Mouse (Mus musculus) liver, embryonic 12.5 days (tissue): ENCODE measurements around the gene Aff1. TPM values are rescaled to one million over a fixed set of nuclear protein-coding genes. Genes with fewer than 3 reads are reported as not detected.

ENCODE experiments used
- ATAC-seq: fragments of 200-750 bp; cut with Nextera tagmentation; 2 replicates; pipeline ENCODE4 v1.8.0; 2017; ENCODE audit warnings: moderate number of reproducible peaks, mild to moderate bottlenecking, moderate library complexity
- H3K27ac ChIP-seq: fragments of 300-500 bp; sonication (generic); 2 replicates; pipeline ENCODE4 v1.5.1; 2016; ENCODE audit warnings: mild to moderate bottlenecking
- H3K27me3 ChIP-seq: fragments of 300-500 bp; sonication (generic); replicated peaks from 2 replicates; pipeline ENCODE4 v1.6.1; 2016; ENCODE audit warnings: mild to moderate bottlenecking, moderate library complexity
- H3K36me3 ChIP-seq: fragments of 300-500 bp; sonication (generic); 2 replicates; pipeline ENCODE4 v1.6.1; 2016; ENCODE audit warnings: mild to moderate bottlenecking, moderate library complexity
- H3K4me1 ChIP-seq: fragments of 300-500 bp; sonication (generic); 2 replicates; pipeline ENCODE4 v1.6.1; 2016
- H3K4me2 ChIP-seq: fragments of 300-500 bp; sonication (generic); 2 replicates; pipeline ENCODE4 v1.6.1; 2016; ENCODE audit warnings: mild to moderate bottlenecking, moderate library complexity
- H3K4me3 ChIP-seq: fragments of 300-500 bp; sonication (generic); 2 replicates; pipeline ENCODE4 v1.5.1; 2016; ENCODE audit warnings: mild to moderate bottlenecking, moderate library complexity
- H3K9ac ChIP-seq: fragments of 300-500 bp; sonication (generic); 2 replicates; pipeline ENCODE4 v1.6.1; 2016; ENCODE audit warnings: mild to moderate bottlenecking, moderate library complexity
- H3K9me3 ChIP-seq: fragments of 300-500 bp; sonication (generic); replicated peaks from 2 replicates; pipeline ENCODE4 v1.6.1; 2016; ENCODE audit warnings: mild to moderate bottlenecking, moderate library complexity
- WGBS: fragments of 180-500 bp; shearing (Covaris S2); methylation state at CpG from one replicate; pipeline ENCODE4 v1.1.7; 2016; ENCODE audit not compliant: insufficient replicate concordance; 5-methylcytosine and 5-hydroxymethylcytosine counted together
- polyA plus RNA-seq: library from polyadenylated mRNA; unstranded; fragments of >200 nt; fragmentation: Nextera tagmentation; extraction: Ambion mirVana; gene quantifications from 2 replicates; pipeline ENCODE4 v1.2.1, GENCODE M21; 2016

The Aff1 gene
- polyA plus RNA-seq, 1 experiment from 2014 or later, result 17.0 TPM

DNA sequence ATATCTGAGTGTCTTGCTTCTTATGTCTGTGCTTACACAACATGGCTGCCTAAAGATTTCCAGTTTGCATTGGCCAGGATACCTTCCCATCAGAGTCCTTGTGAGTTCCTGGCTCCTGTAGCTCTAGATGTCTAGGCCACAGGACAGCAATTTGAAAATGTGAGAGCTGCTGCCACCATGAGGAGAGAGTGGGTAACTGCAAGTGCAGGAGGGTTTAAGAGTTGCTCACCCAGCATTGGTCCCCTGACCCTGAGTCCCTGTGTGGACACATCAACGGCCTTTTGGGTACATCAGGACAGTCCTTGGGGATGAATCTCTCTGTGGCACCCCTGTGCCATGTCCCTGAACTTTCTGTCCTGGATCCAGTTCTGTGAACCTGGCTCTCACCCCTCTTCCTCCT lies 125.6 kb downstream of the Aff1 start:
- no peaks in the 10 kb centered on the region for H3K9me3 ChIP-seq
- H3K4me3 ChIP-seq, result no peak overlapping the region
- H3K36me3 ChIP-seq, result peaks cover 97% of the 10 kb centered on the region
- H3K27ac ChIP-seq, result no peak overlapping the region
- peak; percentile 65 for ATAC-seq
- H3K4me2 ChIP-seq, result no peak overlapping the region
- WGBS, result 27% methylated on average over 1 of the region's 1 CpGs
- H3K27me3 ChIP-seq, result no peaks in the 10 kb centered on the region
- peaks cover 50% of the 10 kb centered on the region for H3K4me1 ChIP-seq
- no peak overlapping the region for H3K9ac ChIP-seq

DNA sequence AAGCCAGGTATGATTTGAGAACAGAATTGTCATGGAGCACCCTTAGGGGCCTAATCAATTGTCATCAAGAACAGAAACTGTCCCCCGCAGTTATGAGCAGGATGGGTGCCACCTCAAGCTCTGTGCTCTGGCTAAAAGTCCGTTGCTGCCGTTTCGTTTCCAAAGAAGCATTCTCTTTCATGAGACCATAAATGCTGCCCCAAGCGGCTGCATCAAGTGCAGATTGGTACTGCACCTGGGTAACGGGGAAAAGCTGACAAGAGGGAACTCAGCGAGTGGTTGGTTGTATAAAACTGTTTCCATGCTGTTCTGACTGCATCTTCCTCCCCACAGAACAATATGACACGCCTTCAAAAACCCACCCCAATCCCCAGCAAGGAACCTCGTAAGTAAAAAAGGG lies 126.4 kb downstream of the Aff1 start:
- Histone ChIP-seq H3K36me3 (peaks cover 96% of the 10 kb centered on the region), H3K4me2 (no peak overlapping the region), H3K27ac (no peak overlapping the region), H3K9ac (no peak overlapping the region), H3K9me3 (no peaks in the 10 kb centered on the region), H3K4me1 (peaks cover 42% of the 10 kb centered on the region), H3K27me3 (no peaks in the 10 kb centered on the region), H3K4me3 (no peak overlapping the region)
- no peak for ATAC-seq
- WGBS, result 92% methylated on average over 9 of the region's 9 CpGs

DNA sequence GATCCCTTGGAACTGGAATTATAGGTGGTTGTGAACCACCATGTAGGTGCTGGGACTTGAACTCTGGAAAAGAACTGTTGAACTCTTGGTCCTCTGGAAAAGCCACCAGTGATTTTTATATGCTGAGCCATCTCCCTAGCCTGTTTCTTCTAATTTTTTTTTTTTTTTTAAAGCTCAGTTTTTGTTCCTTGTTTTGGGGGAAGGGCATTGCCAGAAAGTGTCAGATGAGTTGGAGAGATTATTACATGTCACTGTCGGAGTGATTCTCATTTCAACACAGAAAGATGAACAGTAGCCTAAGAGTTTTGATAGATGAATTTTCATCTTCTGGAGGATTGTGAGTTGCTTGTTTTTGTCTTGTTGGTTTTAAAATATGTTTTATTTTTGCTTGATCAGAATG lies 127.5 kb downstream of the Aff1 start:
- Histone ChIP-seq H3K36me3 (peaks cover 95% of the 10 kb centered on the region), H3K27ac (no peak overlapping the region), H3K4me1 (peaks cover 31% of the 10 kb centered on the region), H3K4me3 (no peak overlapping the region), H3K9me3 (no peaks in the 10 kb centered on the region), H3K27me3 (no peaks in the 10 kb centered on the region), H3K4me2 (no peak overlapping the region), H3K9ac (no peak overlapping the region)
- ATAC-seq, result no peak
- 60% methylated on average over 1 of the region's 1 CpGs for WGBS

DNA sequence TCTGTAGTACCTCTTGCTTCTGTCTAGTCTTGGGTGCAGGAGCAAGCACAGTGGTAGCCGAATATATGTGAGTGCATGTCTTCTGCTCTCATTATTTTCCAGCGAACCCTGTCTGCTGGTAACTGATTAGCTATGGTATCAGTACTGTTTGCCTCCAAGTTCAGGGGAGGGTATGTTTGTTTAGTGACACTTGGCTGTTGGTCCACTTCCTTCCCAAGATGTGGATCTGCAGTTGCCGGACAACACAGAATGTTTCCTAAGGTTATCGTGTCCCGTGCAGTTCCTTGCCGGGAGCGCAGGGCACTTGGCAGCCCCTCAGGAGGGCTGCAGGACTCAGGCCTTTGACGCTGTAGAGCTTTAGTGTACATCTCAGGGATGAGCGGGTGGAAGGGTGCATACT lies 128.9 kb downstream of the Aff1 start:
- Histone ChIP-seq H3K9ac (no peak overlapping the region), H3K36me3 (peaks cover 93% of the 10 kb centered on the region), H3K4me1 (peaks cover 27% of the 10 kb centered on the region), H3K27me3 (no peaks in the 10 kb centered on the region), H3K4me3 (no peak overlapping the region), H3K4me2 (no peak overlapping the region), H3K9me3 (no peaks in the 10 kb centered on the region), H3K27ac (no peak overlapping the region)
- WGBS, result 53% methylated on average over 9 of the region's 9 CpGs
- ATAC-seq, result peak; percentile 60

DNA sequence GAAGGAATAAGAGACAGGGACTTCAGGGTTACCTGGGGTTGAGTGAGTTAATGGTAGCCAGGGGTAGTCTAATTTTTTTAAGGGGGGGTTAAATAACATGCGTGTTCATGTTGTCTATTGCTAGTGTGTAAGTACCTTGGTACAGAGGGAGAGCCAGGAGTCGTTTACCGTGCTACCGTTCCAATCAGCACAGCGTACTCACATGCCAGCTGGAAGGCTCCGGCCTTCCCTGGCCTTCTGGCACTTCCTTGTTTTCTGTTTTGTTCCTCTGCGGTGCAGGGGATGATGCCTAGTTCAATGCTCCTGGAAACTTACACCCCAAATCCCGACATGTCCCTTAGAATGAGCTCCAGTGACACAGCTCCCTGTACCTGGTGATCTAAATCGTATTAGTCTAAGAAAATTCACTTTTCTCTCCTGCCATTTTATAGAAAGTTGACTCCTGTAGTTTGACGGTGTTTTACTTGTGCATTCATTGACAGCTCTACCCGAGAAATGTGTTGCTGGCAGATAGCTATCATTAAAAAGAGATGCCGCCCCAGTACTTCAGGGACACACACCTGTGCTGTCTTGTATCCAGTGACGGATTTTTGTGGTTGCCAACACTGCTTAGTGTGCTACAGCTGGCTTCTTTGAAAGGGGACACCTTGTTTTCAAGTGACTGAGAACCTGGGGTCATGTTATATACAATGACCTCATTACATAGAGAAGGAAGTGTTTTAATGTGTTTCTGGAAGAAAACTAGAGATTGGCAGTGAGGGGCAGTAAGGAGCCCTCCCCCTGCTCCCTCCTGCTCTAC lies 129.5 kb downstream of the Aff1 start:
- 82% methylated on average over 13 of the region's 13 CpGs for WGBS
- H3K4me2 ChIP-seq, result no peak overlapping the region
- H3K27ac ChIP-seq, result no peak overlapping the region
- no peaks in the 10 kb centered on the region for H3K9me3 ChIP-seq
- no peaks in the 10 kb centered on the region for H3K27me3 ChIP-seq
- no peak for ATAC-seq
- H3K4me3 ChIP-seq, result no peak overlapping the region
- no peak overlapping the region for H3K9ac ChIP-seq
- peaks cover 93% of the 10 kb centered on the region for H3K36me3 ChIP-seq
- H3K4me1 ChIP-seq, result peaks cover 27% of the 10 kb centered on the region

DNA sequence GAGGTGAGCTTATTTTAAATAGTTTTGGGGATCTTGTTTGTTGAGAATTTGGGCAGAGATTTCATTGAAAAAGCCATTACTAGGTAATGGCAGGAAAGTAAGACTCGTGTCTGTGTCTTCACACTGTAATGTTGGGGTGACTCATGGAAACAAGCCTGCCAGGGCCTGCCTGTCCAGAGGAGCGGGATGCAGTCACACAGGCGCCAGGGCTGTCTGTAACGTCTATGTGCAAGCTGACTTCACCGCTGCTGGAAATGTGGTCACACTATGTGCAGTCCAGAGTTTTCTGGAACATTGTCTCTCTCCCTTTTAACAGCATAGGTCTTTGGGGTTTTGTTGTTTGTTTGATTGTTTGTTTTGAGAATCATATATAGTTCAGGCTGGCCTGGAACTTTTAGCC lies 130.8 kb downstream of the Aff1 start:
- no peak overlapping the region for H3K27ac ChIP-seq
- H3K4me1 ChIP-seq, result peaks cover 27% of the 10 kb centered on the region
- H3K27me3 ChIP-seq, result no peaks in the 10 kb centered on the region
- ATAC-seq, result no peak
- H3K9me3 ChIP-seq, result no peaks in the 10 kb centered on the region
- WGBS, result 91% methylated on average over 5 of the region's 5 CpGs
- H3K9ac ChIP-seq, result no peak overlapping the region
- H3K36me3 ChIP-seq, result peaks cover 93% of the 10 kb centered on the region
- no peak overlapping the region for H3K4me2 ChIP-seq
- no peak overlapping the region for H3K4me3 ChIP-seq

DNA sequence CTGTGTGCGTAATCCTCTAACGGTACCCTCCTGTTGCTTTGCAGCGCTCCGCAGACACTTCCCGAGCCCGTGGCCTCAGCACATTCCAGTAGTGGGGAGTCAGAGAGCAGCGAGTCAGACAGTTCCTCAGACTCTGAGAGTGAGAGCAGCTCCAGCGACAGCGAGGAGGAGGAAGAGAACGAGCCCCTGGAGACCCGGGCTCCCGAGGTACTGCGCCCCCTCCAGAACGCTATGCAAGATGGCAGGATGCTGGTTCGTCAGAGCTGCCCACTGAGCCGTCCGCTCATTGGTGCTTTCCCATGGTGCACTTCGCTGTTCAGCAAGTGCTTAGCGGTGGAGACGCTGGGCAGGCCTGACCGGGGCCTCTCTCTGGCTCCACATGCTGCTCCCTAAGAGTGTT lies 136.1 kb downstream of the Aff1 start:
- no peak overlapping the region for H3K4me3 ChIP-seq
- no peak overlapping the region for H3K27ac ChIP-seq
- H3K9me3 ChIP-seq, result no peaks in the 10 kb centered on the region
- H3K9ac ChIP-seq, result no peak overlapping the region
- 88% methylated on average over 21 of the region's 21 CpGs for WGBS
- H3K27me3 ChIP-seq, result no peaks in the 10 kb centered on the region
- no peaks in the 10 kb centered on the region for H3K4me1 ChIP-seq
- no peak for ATAC-seq
- H3K4me2 ChIP-seq, result no peak overlapping the region
- peaks cover 96% of the 10 kb centered on the region for H3K36me3 ChIP-seq

DNA sequence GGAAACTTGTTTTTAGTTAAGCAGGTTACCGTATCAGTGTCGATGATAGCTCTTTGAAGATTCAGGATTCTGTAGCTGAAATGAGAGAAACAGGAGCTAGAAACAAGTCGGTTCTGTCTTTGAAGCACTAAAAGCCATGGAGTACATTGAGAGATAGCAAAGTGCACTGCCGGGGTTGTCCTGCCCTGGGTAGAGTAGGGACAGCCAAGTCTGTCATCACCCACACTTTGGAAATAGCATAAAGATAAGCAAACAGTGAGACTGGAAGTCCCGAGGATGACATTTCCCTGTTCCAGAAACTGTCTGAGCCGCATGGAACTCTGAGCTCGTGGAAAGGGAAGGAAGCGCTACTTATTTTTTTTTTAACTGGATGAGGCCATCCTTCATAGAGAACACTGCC lies 136.6 kb downstream of the Aff1 start:
- H3K9ac ChIP-seq, result no peak overlapping the region

DNA sequence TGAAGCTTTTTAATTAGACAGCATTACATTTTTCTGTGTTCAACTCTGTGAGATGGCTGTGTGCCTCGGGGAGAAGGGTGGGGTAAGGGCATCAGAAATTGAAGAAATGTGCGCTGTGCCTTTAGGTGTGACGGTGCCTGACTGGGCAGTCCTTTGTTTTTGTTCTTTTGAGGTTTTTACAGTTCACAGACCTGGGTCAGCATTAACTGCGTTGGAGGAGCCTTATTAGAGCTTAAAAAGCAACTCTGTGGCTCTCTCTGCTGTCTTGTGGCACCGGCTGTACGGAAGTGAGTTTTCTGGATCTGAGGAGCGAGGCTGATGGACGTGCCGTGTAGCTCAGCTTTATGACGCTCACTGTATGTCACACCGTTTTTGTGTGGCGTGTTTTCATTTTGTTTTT lies 137.0 kb downstream of the Aff1 start:
- no peak for ATAC-seq
- no peak overlapping the region for H3K27ac ChIP-seq
- H3K9me3 ChIP-seq, result no peaks in the 10 kb centered on the region
- H3K36me3 ChIP-seq, result peaks cover 97% of the 10 kb centered on the region
- H3K9ac ChIP-seq, result no peak overlapping the region
- no peak overlapping the region for H3K4me3 ChIP-seq
- no peaks in the 10 kb centered on the region for H3K27me3 ChIP-seq
- no peaks in the 10 kb centered on the region for H3K4me1 ChIP-seq
- 91% methylated on average over 12 of the region's 12 CpGs for WGBS
- no peak overlapping the region for H3K4me2 ChIP-seq

More for the DNA sequence above, 136.6 kb downstream of the Aff1 start:
- Histone ChIP-seq H3K4me1 (no peaks in the 10 kb centered on the region), H3K4me2 (no peak overlapping the region), H3K4me3 (no peak overlapping the region), H3K9me3 (no peaks in the 10 kb centered on the region), H3K36me3 (peaks cover 97% of the 10 kb centered on the region), H3K27me3 (no peaks in the 10 kb centered on the region), H3K27ac (no peak overlapping the region)
- no peak for ATAC-seq
- 81% methylated on average over 8 of the region's 8 CpGs for WGBS

DNA sequence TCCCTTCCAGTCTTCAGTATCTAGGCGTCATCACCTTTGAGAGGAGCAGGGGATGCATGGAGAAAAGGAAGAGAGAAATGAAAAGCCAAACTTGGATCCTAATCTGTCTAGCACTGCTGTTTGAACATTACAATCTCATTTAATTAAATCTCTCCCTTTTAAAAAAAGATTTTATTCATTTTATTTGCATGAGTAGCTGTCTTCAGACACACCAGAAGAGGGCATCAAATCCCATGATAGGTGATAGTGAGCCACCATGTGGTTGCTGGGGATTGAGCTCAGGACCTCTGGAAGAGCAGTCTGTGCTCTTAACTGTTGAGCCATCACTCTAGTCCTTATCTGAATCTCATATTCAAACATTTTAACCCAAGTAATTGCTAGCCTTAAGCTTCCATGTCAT lies 138.7 kb downstream of the Aff1 start:
- H3K4me1 ChIP-seq, result no peaks in the 10 kb centered on the region
- H3K4me3 ChIP-seq, result no peak overlapping the region
- no peaks in the 10 kb centered on the region for H3K9me3 ChIP-seq
- H3K36me3 ChIP-seq, result peaks cover 100% of the 10 kb centered on the region
- H3K4me2 ChIP-seq, result no peak overlapping the region
- H3K9ac ChIP-seq, result no peak overlapping the region
- H3K27me3 ChIP-seq, result no peaks in the 10 kb centered on the region
- H3K27ac ChIP-seq, result no peak overlapping the region
- WGBS, result 86% methylated on average over 1 of the region's 1 CpGs
- no peak for ATAC-seq

DNA sequence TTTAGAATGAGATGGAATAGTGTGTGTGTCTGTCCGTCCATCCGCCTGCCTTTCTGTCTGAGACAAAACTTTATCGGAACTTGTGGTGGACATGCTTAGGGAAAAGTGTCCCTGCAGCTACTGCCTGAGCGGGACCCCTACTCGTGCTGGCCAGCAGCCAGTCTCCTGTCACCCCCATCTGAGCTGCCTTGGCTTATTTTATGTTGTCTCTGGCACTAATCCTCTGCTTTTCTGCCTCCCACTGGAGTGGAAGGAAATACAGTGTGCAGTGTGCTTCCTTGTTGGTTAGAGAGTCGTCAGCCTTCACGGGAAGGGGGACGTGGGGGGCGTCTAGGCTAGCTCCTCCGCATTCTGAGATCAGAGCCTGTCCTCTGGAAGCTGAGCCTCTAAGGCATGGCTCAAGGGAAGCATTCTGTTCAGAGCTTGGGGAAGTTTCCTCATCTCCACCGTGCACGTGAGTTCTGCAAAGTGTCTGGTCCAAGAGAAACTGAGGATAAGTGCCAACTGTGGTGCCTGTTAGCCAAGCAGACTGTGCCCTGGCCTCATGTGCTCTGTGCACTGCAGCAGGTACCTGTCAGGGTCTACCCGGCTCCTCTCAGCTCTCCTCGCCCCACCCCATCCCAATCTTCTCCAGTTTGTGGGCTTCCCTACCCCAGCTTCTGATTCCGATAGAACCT lies 143.4 kb downstream of the Aff1 start:
- Histone ChIP-seq H3K27me3 (no peaks in the 10 kb centered on the region), H3K27ac (no peak overlapping the region), H3K4me2 (no peak overlapping the region), H3K4me3 (no peak overlapping the region), H3K9me3 (no peaks in the 10 kb centered on the region), H3K36me3 (peaks cover 99% of the 10 kb centered on the region), H3K4me1 (peaks cover 3% of the 10 kb centered on the region; the same call in 1 of the 2 replicates), H3K9ac (no peak overlapping the region)
- 76% methylated on average over 15 of the region's 15 CpGs for WGBS
- ATAC-seq, result no peak

DNA sequence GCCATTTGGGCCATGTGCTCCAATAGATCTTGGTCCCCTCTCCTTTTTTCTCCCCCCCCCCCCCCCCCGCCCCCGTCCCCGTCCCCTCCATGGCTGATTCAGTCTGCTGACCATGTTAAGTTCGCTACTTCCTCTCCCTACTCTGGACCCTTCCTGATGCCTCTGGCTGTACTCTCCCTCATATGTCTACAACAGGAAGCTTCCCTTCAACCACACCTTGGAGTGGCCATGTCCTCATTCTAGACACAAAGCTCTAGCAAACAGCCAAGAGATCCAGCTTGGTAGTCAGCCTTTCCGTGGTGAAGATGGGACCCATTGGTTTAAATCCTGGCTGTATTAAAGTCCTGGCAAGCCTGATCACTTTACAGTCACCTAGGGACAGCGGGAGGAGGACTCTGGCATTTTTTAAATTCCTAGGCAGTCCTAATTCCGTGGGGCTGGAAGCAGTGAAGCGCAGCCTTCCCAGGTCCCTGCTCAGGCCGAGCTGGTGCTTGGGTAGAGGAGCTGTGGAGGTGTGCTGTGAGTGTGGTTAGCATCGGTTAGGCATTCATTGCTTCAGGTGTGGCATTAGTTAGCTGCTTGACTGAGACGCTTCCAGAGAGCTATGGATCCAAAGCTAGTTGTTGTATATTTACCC lies 144.1 kb downstream of the Aff1 start:
- no peak for ATAC-seq
- peaks cover 99% of the 10 kb centered on the region for H3K36me3 ChIP-seq
- no peak overlapping the region for H3K27ac ChIP-seq
- WGBS, result 82% methylated on average over 9 of the region's 11 CpGs
- H3K4me1 ChIP-seq, result peaks cover 3% of the 10 kb centered on the region; the same call in 1 of the 2 replicates
- H3K4me3 ChIP-seq, result no peak overlapping the region
- H3K9ac ChIP-seq, result no peak overlapping the region
- H3K4me2 ChIP-seq, result no peak overlapping the region
- no peaks in the 10 kb centered on the region for H3K27me3 ChIP-seq
- H3K9me3 ChIP-seq, result no peaks in the 10 kb centered on the region
